Mouse (Mus musculus) heart, embryonic 11.5 days (tissue): Measurements from ENCODE around the gene Tfdp1. TPM values are rescaled to one million over a fixed set of nuclear protein-coding genes. Genes with fewer than 3 reads are reported as not detected.

Experiments used
- ATAC-seq: fragments of 200-750 bp; cut with Nextera tagmentation; replicated peaks from 2 replicates; pipeline ENCODE4 v1.8.0; 2017; ENCODE audit warnings: moderate library complexity; ENCODE audit not compliant: insufficient number of reproducible peaks, low FRiP score, low TSS enrichment
- H3K27ac ChIP-seq: fragments of 300-500 bp; sonication (generic); 2 replicates; pipeline ENCODE4 v1.5.1; 2014; ENCODE audit warnings: mild to moderate bottlenecking, low read depth, low read length
- H3K27me3 ChIP-seq: fragments of 300-500 bp; sonication (generic); 2 replicates; pipeline ENCODE4 v1.6.1; 2014; ENCODE audit warnings: mild to moderate bottlenecking, low read length, mixed read lengths; ENCODE audit not compliant: control insufficient read depth, insufficient read depth
- H3K36me3 ChIP-seq: fragments of 300-500 bp; sonication (generic); 2 replicates; pipeline ENCODE4 v1.6.1; 2014; ENCODE audit warnings: mild to moderate bottlenecking, low read length, moderate library complexity, mixed read lengths; ENCODE audit not compliant: control insufficient read depth, insufficient read depth
- H3K4me1 ChIP-seq: fragments of 300-500 bp; sonication (generic); 2 replicates; pipeline ENCODE4 v1.6.1; 2014; ENCODE audit warnings: low read length; ENCODE audit not compliant: control insufficient read depth, insufficient read depth
- H3K4me2 ChIP-seq: fragments of 300-500 bp; sonication (generic); 2 replicates; pipeline ENCODE4 v1.6.1; 2014; ENCODE audit warnings: mild to moderate bottlenecking, moderate library complexity
- H3K4me3 ChIP-seq: fragments of 300-500 bp; sonication (generic); 2 replicates; pipeline ENCODE4 v1.5.1; 2014; ENCODE audit warnings: low read depth, low read length
- H3K9ac ChIP-seq: fragments of 300-500 bp; sonication (generic); 2 replicates; pipeline ENCODE4 v1.6.1; 2014; ENCODE audit warnings: mild to moderate bottlenecking, low read depth, low read length, moderate library complexity
- H3K9me3 ChIP-seq: fragments of 300-500 bp; sonication (generic); replicated peaks from 2 replicates; pipeline ENCODE4 v1.6.1; 2016; ENCODE audit warnings: low read length; ENCODE audit not compliant: control insufficient read depth
- WGBS: fragments of 180-500 bp; shearing (Covaris S2); extraction: QIAGEN DNeasy Blood & Tissue Kit; methylation state at CpG from one replicate; pipeline ENCODE4 v1.1.7; 2014; ENCODE audit not compliant: insufficient replicate concordance; 5-methylcytosine and 5-hydroxymethylcytosine counted together
- polyA plus RNA-seq: library from polyadenylated mRNA; unstranded; fragments of >200 nt; fragmentation: Nextera tagmentation; extraction: Ambion mirVana; gene quantifications from 2 replicates; pipeline ENCODE4 v1.2.1, GENCODE M21; 2014

Tfdp1 gene
- polyA plus RNA-seq, 1 experiment from 2014 or later, result 108 TPM

DNA sequence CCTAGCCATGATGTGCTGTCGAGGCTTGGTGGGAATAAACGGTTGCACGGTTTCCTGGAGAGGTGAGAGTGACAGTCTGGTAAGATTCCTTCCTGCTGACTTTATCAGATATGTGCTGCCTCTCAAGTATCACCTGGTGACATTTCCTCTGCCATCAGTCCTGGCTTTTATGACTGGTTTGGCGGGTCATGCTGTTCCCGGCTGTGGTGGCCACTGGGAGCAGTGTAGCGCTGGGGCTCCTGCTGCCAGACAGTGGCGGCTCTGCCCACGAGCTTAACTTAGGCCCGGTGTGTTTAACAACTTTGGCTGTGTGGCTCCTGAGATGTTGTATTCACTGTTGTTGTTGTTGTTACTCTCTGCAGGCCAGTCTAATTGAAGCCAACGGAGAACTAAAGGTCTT is 18.1 kb downstream of the Tfdp1 start:
- Histone ChIP-seq H3K4me1 (peaks cover 11% of the 10 kb centered on the region), H3K4me3 (no peak overlapping the region), H3K9me3 (0 out of 2 replicates have a peak, but pooled peaks cover 2% of the 10 kb centered on the region), H3K4me2 (no peak overlapping the region), H3K9ac (no peak overlapping the region), H3K27ac (no peak overlapping the region), H3K36me3 (peaks cover 52% of the 10 kb centered on the region), H3K27me3 (no peaks in the 10 kb centered on the region)
- WGBS, result 77% methylated on average over 10 of the region's 10 CpGs
- no peak for ATAC-seq

DNA sequence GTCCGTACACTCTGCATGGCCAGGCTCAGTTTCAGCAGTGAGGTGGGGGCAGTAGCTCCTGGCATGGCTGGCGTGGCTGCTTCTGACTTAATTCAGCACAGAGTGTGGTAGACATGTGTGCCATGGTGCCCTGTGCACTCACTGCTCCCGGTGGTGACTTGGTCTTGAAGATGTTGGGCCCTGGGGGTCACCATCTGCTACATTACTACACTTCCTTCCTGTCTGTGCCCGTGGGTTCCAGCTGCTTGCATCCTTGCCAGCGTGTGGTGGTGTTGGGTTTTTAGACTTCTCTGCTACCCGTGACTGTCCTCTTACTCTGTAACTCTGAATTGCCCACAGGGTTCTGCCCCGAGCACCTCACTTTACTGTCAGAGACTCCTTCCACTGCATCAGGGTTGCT is 21.7 kb downstream of the Tfdp1 start:
- peaks cover 2% of the 10 kb centered on the region; the same call in 1 of the 2 replicates for H3K4me1 ChIP-seq
- no peak overlapping the region for H3K27ac ChIP-seq
- WGBS, result 89% methylated on average over 7 of the region's 7 CpGs
- 0 out of 2 replicates have a peak, but pooled peaks cover 2% of the 10 kb centered on the region for H3K9me3 ChIP-seq
- no peak overlapping the region for H3K4me3 ChIP-seq
- H3K9ac ChIP-seq, result no peak overlapping the region
- peaks cover 63% of the 10 kb centered on the region for H3K36me3 ChIP-seq
- no peak overlapping the region for H3K4me2 ChIP-seq
- no peaks in the 10 kb centered on the region for H3K27me3 ChIP-seq
- no peak for ATAC-seq

DNA sequence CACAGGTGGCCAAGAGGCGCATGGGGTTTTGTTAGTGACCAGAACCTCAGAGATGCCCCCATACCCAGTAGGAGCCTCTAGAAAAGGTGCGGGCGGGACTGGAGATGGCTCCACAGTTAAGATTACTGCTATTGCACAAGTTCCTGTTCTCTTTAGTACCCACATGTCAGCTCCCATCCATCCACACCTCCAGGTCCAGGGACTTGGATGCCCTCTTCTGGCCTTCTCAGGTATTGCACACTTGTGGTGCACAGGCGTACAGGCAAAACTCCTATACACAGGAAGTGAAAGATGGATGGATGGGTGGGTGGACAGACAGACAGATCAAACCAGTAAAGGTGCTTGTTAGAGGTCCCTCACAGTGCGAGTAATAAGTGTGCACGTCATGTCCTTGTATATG is 23.3 kb downstream of the Tfdp1 start:
- no peak overlapping the region for H3K9ac ChIP-seq
- no peak overlapping the region for H3K27ac ChIP-seq
- no peak for ATAC-seq
- peaks cover 63% of the 10 kb centered on the region for H3K36me3 ChIP-seq
- WGBS, result 96% methylated on average over 6 of the region's 6 CpGs
- no peaks in the 10 kb centered on the region for H3K4me1 ChIP-seq
- H3K9me3 ChIP-seq, result 0 out of 2 replicates have a peak, but pooled peaks cover 2% of the 10 kb centered on the region
- no peak overlapping the region for H3K4me3 ChIP-seq
- no peak overlapping the region for H3K4me2 ChIP-seq
- H3K27me3 ChIP-seq, result no peaks in the 10 kb centered on the region

DNA sequence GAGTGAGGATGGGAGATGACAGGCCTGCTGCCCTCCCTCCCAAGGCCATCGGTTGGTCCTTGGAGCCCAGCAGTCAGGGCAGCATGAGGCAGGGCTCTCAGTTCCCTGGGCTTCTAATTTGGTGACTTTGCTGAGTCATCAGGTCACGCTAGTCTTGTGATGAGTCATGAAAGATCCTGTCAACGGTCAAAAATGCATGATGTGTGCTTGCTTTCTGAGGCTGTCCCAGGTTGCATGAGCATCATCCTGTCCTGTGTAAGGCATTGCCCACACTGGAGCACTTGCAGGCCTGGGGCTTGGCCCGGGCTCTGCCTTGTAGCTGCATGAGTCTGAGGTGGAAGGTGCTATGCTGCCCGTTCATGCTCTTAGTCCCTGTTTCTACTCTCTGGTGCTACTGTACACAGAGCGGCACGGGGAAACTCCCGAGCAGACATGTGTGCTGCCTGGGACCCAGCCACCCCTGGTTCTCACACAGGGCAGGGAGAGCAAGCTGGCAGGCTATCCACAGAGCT is 34.7 kb downstream of the Tfdp1 start:
- H3K27me3 ChIP-seq, result no peaks in the 10 kb centered on the region
- no peaks in the 10 kb centered on the region for H3K9me3 ChIP-seq
- H3K9ac ChIP-seq, result no peak overlapping the region
- H3K4me3 ChIP-seq, result no peak overlapping the region
- H3K36me3 ChIP-seq, result peaks cover 57% of the 10 kb centered on the region
- H3K27ac ChIP-seq, result no peak overlapping the region
- no peak overlapping the region for H3K4me2 ChIP-seq
- H3K4me1 ChIP-seq, result no peaks in the 10 kb centered on the region
- WGBS, result 85% methylated on average over 8 of the region's 8 CpGs
- no peak for ATAC-seq

DNA sequence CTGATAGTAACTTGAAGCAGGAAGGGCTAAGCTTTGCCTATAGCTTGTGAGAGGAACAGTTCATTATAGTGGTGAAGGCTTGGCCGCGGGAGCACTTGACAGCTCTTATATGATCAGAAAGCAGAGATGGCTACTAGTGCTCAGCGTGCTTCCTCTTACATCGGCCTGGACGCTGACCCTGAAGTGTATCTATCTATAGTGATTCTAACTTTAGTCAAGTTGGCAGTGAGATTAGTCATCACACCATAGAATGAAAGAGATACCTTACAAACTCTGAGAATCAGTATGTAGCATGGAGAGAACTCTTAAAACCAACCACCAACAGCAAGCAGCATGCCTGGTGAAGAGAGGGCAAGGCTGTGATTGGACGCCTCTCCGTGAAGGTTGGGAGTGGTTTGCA is 43.1 kb downstream of the Tfdp1 start:
- Histone ChIP-seq H3K36me3 (peaks cover 14% of the 10 kb centered on the region), H3K27me3 (no peaks in the 10 kb centered on the region), H3K9me3 (no peaks in the 10 kb centered on the region), H3K4me1 (no peaks in the 10 kb centered on the region), H3K9ac (no peak overlapping the region), H3K4me2 (no peak overlapping the region), H3K27ac (no peak overlapping the region), H3K4me3 (no peak overlapping the region)
- no peak for ATAC-seq
- 66% methylated on average over 7 of the region's 7 CpGs for WGBS

DNA sequence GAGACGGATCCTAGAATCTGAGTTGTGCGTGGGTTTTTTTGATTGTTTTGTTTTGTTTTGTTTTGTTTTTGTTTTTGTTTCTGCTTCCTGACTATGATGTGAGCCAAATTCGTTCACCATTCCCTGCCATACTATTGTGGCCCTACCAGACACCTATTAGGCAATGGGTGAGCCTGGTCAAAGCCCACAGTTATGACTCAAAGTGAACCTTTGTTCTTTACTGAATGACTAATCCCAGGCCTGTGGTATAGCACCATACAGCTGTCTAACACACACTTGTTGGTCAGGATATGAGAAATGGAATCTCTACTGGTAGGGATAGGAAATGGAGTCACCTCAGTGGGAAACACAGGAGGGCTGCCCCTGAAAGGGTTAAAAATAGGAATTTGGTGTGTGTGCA is 44.0 kb downstream of the Tfdp1 start:
- H3K36me3 ChIP-seq, result peaks cover 14% of the 10 kb centered on the region
- no peaks in the 10 kb centered on the region for H3K4me1 ChIP-seq
- no peak overlapping the region for H3K9ac ChIP-seq
- ATAC-seq, result no peak
- no peaks in the 10 kb centered on the region for H3K9me3 ChIP-seq
- 86% methylated on average over 3 of the region's 3 CpGs for WGBS
- no peak overlapping the region for H3K4me2 ChIP-seq
- no peaks in the 10 kb centered on the region for H3K27me3 ChIP-seq
- no peak overlapping the region for H3K4me3 ChIP-seq
- no peak overlapping the region for H3K27ac ChIP-seq

DNA sequence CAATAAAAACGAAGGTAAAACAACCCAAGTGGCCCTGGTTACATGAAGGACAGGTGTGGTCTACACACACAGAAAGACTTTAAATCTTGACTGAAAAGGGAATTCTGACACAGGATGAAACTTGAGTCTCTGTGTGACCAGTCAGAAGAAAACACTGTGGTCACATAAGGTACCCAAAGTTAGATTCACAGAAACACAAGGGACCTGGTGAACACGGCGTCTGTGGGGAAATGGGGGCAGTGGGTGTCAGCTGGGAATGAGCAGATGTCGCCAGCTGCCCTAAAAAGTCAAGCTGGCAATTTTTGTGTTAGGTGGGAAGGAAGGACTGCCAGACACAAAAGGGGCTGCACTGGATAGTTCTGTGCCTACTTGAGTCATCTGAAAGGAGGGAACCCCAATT is 44.4 kb downstream of the Tfdp1 start:
- Histone ChIP-seq H3K4me3 (no peak overlapping the region), H3K36me3 (peaks cover 14% of the 10 kb centered on the region), H3K27me3 (no peaks in the 10 kb centered on the region), H3K9me3 (no peaks in the 10 kb centered on the region), H3K4me1 (no peaks in the 10 kb centered on the region), H3K27ac (no peak overlapping the region), H3K9ac (no peak overlapping the region), H3K4me2 (no peak overlapping the region)
- no peak for ATAC-seq
- 96% methylated on average over 4 of the region's 4 CpGs for WGBS

DNA sequence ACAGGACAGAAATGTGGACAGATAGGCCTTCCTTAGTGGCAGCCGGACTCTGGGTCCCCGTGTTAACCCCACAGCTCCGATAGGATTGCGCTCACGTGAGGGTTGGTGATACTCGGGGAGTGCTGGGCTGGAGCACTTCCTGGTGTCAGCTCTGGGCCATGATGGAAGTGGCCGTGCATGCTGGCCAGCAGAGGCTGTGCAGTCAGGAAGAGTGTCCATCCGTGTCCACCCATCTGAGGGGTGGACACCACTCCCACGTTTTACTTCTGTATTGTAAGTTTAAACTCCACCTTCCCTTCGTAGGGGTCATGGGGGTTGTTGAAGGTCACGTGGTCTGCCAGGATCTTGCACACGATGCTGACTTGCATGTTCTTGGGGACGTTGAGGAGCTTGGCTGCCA is 47.8 kb downstream of the Tfdp1 start:
- no peak overlapping the region for H3K27ac ChIP-seq
- WGBS, result 71% methylated on average over 13 of the region's 13 CpGs
- no peak overlapping the region for H3K4me2 ChIP-seq
- no peaks in the 10 kb centered on the region for H3K36me3 ChIP-seq
- no peaks in the 10 kb centered on the region for H3K27me3 ChIP-seq
- no peak overlapping the region for H3K4me3 ChIP-seq
- H3K4me1 ChIP-seq, result no peaks in the 10 kb centered on the region
- H3K9me3 ChIP-seq, result no peaks in the 10 kb centered on the region
- H3K9ac ChIP-seq, result no peak overlapping the region
- ATAC-seq, result no peak

DNA sequence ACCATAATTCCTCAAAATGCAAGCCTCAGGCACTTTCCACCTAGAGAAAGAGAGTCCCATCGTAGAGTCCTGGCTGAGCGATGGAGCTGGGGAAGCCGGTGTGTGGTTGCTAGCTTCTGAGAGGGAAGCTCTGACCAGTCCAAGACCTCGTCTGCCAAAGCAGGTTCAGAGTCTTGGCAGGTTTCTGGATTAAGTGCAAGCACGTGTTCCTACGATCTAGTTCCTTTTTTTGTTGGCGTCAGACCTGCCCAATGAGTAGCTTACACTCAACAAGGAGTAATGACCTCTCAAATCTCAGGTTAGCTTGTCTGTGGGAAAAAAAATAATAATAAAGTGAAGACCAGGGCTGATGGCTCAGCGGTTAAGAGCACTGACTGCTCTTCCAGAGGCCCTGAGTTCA is 49.2 kb downstream of the Tfdp1 start:
- H3K36me3 ChIP-seq, result no peaks in the 10 kb centered on the region
- H3K4me3 ChIP-seq, result no peak overlapping the region
- ATAC-seq, result no peak
- no peak overlapping the region for H3K4me2 ChIP-seq
- no peaks in the 10 kb centered on the region for H3K4me1 ChIP-seq
- WGBS, result 76% methylated on average over 8 of the region's 8 CpGs
- H3K27me3 ChIP-seq, result no peaks in the 10 kb centered on the region
- H3K27ac ChIP-seq, result no peak overlapping the region
- H3K9me3 ChIP-seq, result no peaks in the 10 kb centered on the region
- H3K9ac ChIP-seq, result no peak overlapping the region
